Mouse (Mus musculus) cerebellum, adult 8-10 months (tissue): ENCODE results near the gene Xlr4b.
"Not testable (repeated sequence)": the region's sequence is repeated elsewhere in the genome, so short reads cannot be mapped to it uniquely, and the experiment has no call there.

Experiments used
- DNase-seq: peaks from one replicate; pipeline ENCODE4 v3.0.0; 2022

The Xlr4b gene

GRCm38 (mm10) chrX:73213819-73214564, at the start of gene Xlr4b:
TSS of gene Xlr4b (plus strand) at chrX:73214333.
- DNase-seq, result not testable (repeated sequence)

- DNase-seq, result not testable (repeated sequence)
These were observed 37.2 kb upstream of the Xlr4b start, which contains the start of gene Spin2d for GRCm38 (mm10) chrX:73176889-73177288. TSS of gene Spin2d (minus strand) at chrX:73176989.

- not testable (repeated sequence) for DNase-seq
These were observed 22.2 kb upstream of the Xlr4b start, which contains the start of gene Xlr3b for GRCm38 (mm10) chrX:73191934-73192333. TSS of gene Xlr3b (plus strand) at chrX:73192207.

GRCm38 (mm10) chrX:73225365-73225764, 11.2 kb downstream of the Xlr4b start:
- DNase-seq, result no peak

- DNase-seq, result peak; percentile 73
These were observed 13.9 kb downstream of the Xlr4b start, which contains the start of gene F8a for GRCm38 (mm10) chrX:73227914-73228605. TSS of gene F8a (plus strand) at chrX:73228291.

GRCm38 (mm10) chrX:73228606-73229214, 14.6 kb downstream of the Xlr4b start:
- peak; percentile 51 for DNase-seq

- no peak for DNase-seq
These were observed 15.2 kb downstream of the Xlr4b start for GRCm38 (mm10) chrX:73229288-73229687.

GRCm38 (mm10) chrX:73242821-73243325, 28.7 kb downstream of the Xlr4b start, which contains the start of gene Xlr4c:
TSS of gene Xlr4c (minus strand) at chrX:73243130.
- not testable (repeated sequence) for DNase-seq

GRCm38 (mm10) chrX:73262428-73262827, 48.3 kb downstream of the Xlr4b start:
- DNase-seq, result not testable (repeated sequence)

GRCm38 (mm10) chrX:73265270-73265669, 51.1 kb downstream of the Xlr4b start, which contains the start of gene Xlr3c:
TSS of gene Xlr3c (minus strand) at chrX:73265390.
- DNase-seq, result not testable (repeated sequence)
